Mouse (Mus musculus) heart, adult 10 weeks (tissue): Measurements from ENCODE around the gene Olfr1167. TPM values are rescaled to one million over a fixed set of nuclear protein-coding genes. Genes with fewer than 3 reads are reported as not detected.

Experiments
- polyA plus RNA-seq: library from polyadenylated mRNA; stranded (reverse); fragments of 350-450 nt; fragmentation: Illumina TruSeq; extraction: RNeasy Lipid Tissue Mini Kit (QIAGEN cat#74804); gene quantifications from one replicate; pipeline ENCODE4 v1.2.3, GENCODE M21; 2014; ENCODE audit warnings: low read depth, low replicate concordance

Gene Olfr1167
- not detected for polyA plus RNA-seq

GRCm38 (mm10) chr2:88155093-88155492, at the start of gene Olfr1167:
TSS of gene Olfr1167 (minus strand) at chr2:88155193.

GRCm38 (mm10) chr2:88181580-88181979, 26.6 kb upstream of the Olfr1167 start, which contains the start of gene Olfr1168:
TSS of gene Olfr1168 (plus strand) at chr2:88181880.

GRCm38 (mm10) chr2:88128172-88128571, 26.8 kb downstream of the Olfr1167 start, which contains the start of gene Olfr1166:
TSS of gene Olfr1166 (minus strand) at chr2:88128272.

Other genes with a start within 250 kb of the Olfr1167 start
- not detected for gene Olfr1155, start 210.1 kb downstream of the Olfr1167 start, polyA plus RNA-seq
- gene Olfr1156, start 202.1 kb downstream of the Olfr1167 start, polyA plus RNA-seq: not detected
- not detected for gene Olfr1157, start 186.9 kb downstream of the Olfr1167 start, polyA plus RNA-seq
- not detected for gene Olfr74, start 180.5 kb downstream of the Olfr1167 start, polyA plus RNA-seq
- not detected for gene Olfr1158, start 165.1 kb downstream of the Olfr1167 start, polyA plus RNA-seq
- not detected for gene Olfr1160, start 146.9 kb downstream of the Olfr1167 start, polyA plus RNA-seq
- gene Olfr1161, start 132.4 kb downstream of the Olfr1167 start, polyA plus RNA-seq: not detected
- gene Olfr73, start 117.5 kb downstream of the Olfr1167 start, polyA plus RNA-seq: not detected
- not detected for gene Olfr1162, start 104.1 kb downstream of the Olfr1167 start, polyA plus RNA-seq
- gene Olfr1163, start 83.4 kb downstream of the Olfr1167 start, polyA plus RNA-seq: not detected
- not detected for gene Olfr1164, start 61.2 kb downstream of the Olfr1167 start, polyA plus RNA-seq
- not detected for gene Olfr1166, start 26.9 kb downstream of the Olfr1167 start, polyA plus RNA-seq
- not detected for gene Olfr1168, start 26.7 kb upstream of the Olfr1167 start, polyA plus RNA-seq
- not detected for gene Olfr1170, start 73.1 kb upstream of the Olfr1167 start, polyA plus RNA-seq
- gene Olfr1173, start 124.7 kb upstream of the Olfr1167 start, polyA plus RNA-seq: not detected
- gene Olfr1174-ps, start 159.9 kb upstream of the Olfr1167 start, polyA plus RNA-seq: not detected
- gene Olfr1175-ps, start 172.0 kb upstream of the Olfr1167 start, polyA plus RNA-seq: not detected
- gene Olfr1176, start 181.5 kb upstream of the Olfr1167 start, polyA plus RNA-seq: not detected
- gene Olfr1177-ps, start 191.3 kb upstream of the Olfr1167 start, polyA plus RNA-seq: not detected
- not detected for gene Olfr1178, start 231.9 kb upstream of the Olfr1167 start, polyA plus RNA-seq